Mouse (Mus musculus) CH12.LX (cell line): Measurements from ENCODE around the gene Arf6. TPM values are rescaled to one million over a fixed set of nuclear protein-coding genes. Genes with fewer than 3 reads are reported as not detected.

Experiments used
- DNase-seq: peaks from one replicate; pipeline ENCODE4 v3.0.0-alpha.2; 2013; ENCODE audit errors: extremely low read depth
- H3K27ac ChIP-seq: 2 replicates; pipeline ENCODE4 v1.5.1; 2012; ENCODE audit warnings: low read depth, mild to moderate bottlenecking, control low read depth, moderate library complexity; ENCODE audit not compliant: insufficient read depth
- H3K27me3 ChIP-seq: replicated peaks from 2 replicates; pipeline ENCODE3; 2012; ENCODE audit warnings: inconsistent platforms
- H3K36me3 ChIP-seq, 2 experiments: replicated peaks in 1 of 2; 2 replicates each; pipeline versions ENCODE3 to v1.6.1; 2012; ENCODE audit warnings: inconsistent platforms in 1 of 2, low read length in 1 of 2, mild to moderate bottlenecking in 1 of 2, mixed read lengths in 1 of 2, moderate library complexity in 1 of 2; ENCODE audit not compliant: control insufficient read depth in 1 of 2, insufficient read depth in 1 of 2
- H3K4me1 ChIP-seq, 2 experiments: 2 replicates each; pipeline ENCODE4 v1.6.1; 2012; ENCODE audit warnings: inconsistent platforms in 1 of 2, moderate library complexity in 1 of 2; ENCODE audit not compliant: insufficient read depth in 2 of 2, control insufficient read depth in 1 of 2
- H3K4me2 ChIP-seq: 2 replicates; pipeline ENCODE4 v1.6.1; 2012; ENCODE audit warnings: low read depth, mild to moderate bottlenecking, control low read depth; ENCODE audit not compliant: poor library complexity, insufficient read depth, severe bottlenecking
- H3K4me3 ChIP-seq, 3 experiments: fragments of 150-350 bp in 1 of 3; sonication (generic) in 1 of 3; replicated peaks in 1 of 3; 2 replicates each; pipeline versions ENCODE3 to v1.5.1; 2011 to 2012; ENCODE audit warnings: low read depth in 2 of 3, low read length in 2 of 3, mild to moderate bottlenecking in 2 of 3, moderate library complexity in 2 of 3, control low read depth in 1 of 3, improper control_type of control experiment in 1 of 3, inconsistent platforms in 1 of 3, mixed read lengths in 1 of 3; ENCODE audit not compliant: poor library complexity in 1 of 3
- H3K79me2 ChIP-seq: replicated peaks from 2 replicates; pipeline ENCODE4 v1.6.1; 2012; ENCODE audit warnings: mild to moderate bottlenecking, moderate library complexity; ENCODE audit not compliant: control insufficient read depth, poor library complexity, insufficient read depth, severe bottlenecking; ENCODE audit errors: extremely low read depth
- H3K9ac ChIP-seq: 2 replicates; pipeline ENCODE4 v1.6.1; 2012; ENCODE audit warnings: low read depth, mild to moderate bottlenecking, control low read depth, moderate library complexity; ENCODE audit not compliant: insufficient read depth
- H3K9me3 ChIP-seq: replicated peaks from 2 replicates; pipeline ENCODE3; 2012; ENCODE audit warnings: low read length, inconsistent platforms, mixed read lengths
- BHLHE40 ChIP-seq: IDR thresholded peaks from 2 replicates; pipeline ENCODE4 v1.6.1; 2011; ENCODE audit warnings: mild to moderate bottlenecking, low read depth, low read length, improper control_type of control experiment
- CTCF ChIP-seq, 2 experiments: IDR thresholded peaks in 1 of 2; conservative IDR thresholded peaks in 1 of 2; 2 replicates each; pipeline ENCODE4 v1.5.1; 2011 to 2012; ENCODE audit warnings: low read depth in 2 of 2, low read length in 2 of 2, improper control_type of control experiment in 1 of 2, inconsistent platforms in 1 of 2, mild to moderate bottlenecking in 1 of 2, moderate library complexity in 1 of 2
- E2F4 ChIP-seq: IDR thresholded peaks from 2 replicates; pipeline ENCODE4 v1.6.1; 2011; ENCODE audit warnings: low read depth, low read length, improper control_type of control experiment; ENCODE audit not compliant: insufficient replicate concordance
- ELF1 ChIP-seq: IDR thresholded peaks from 2 replicates; pipeline ENCODE4 v1.6.1; 2014; ENCODE audit warnings: low read depth, mild to moderate bottlenecking, inconsistent platforms, low read length, improper control_type of control experiment
- ETS1 ChIP-seq: conservative IDR thresholded peaks from 2 replicates; pipeline ENCODE4 v1.6.1; 2012; ENCODE audit warnings: low read depth, mild to moderate bottlenecking, inconsistent platforms, low read length, improper control_type of control experiment, moderate library complexity
- GABPA ChIP-seq: IDR thresholded peaks from 2 replicates; pipeline ENCODE4 v1.6.1; 2012; ENCODE audit warnings: low read depth, low read length, improper control_type of control experiment, inconsistent platforms; ENCODE audit not compliant: insufficient replicate concordance
- HCFC1 ChIP-seq: IDR thresholded peaks from 2 replicates; pipeline ENCODE4 v1.6.1; 2012; ENCODE audit warnings: low read depth, mild to moderate bottlenecking, inconsistent platforms, low read length, improper control_type of control experiment
- KAT2A ChIP-seq: IDR thresholded peaks from 2 replicates; pipeline ENCODE4 v1.6.1; 2012; ENCODE audit warnings: low read length, improper control_type of control experiment, inconsistent platforms; ENCODE audit not compliant: insufficient replicate concordance
- MAFK ChIP-seq: IDR thresholded peaks from 2 replicates; pipeline ENCODE4 v1.6.1; 2011; ENCODE audit warnings: low read length, improper control_type of control experiment; ENCODE audit not compliant: insufficient replicate concordance
- MAX ChIP-seq: IDR thresholded peaks from 2 replicates; pipeline ENCODE4 v1.6.1; 2011; ENCODE audit warnings: low read length, improper control_type of control experiment
- MAZ ChIP-seq: IDR thresholded peaks from 2 replicates; pipeline ENCODE4 v1.6.1; 2012; ENCODE audit warnings: low read depth, mild to moderate bottlenecking, inconsistent platforms, low read length, improper control_type of control experiment, moderate library complexity
- MXI1 ChIP-seq: IDR thresholded peaks from 2 replicates; pipeline ENCODE4 v1.6.1; 2011; ENCODE audit warnings: mild to moderate bottlenecking, low read depth, low read length, improper control_type of control experiment
- POLR2AphosphoS2 ChIP-seq: IDR thresholded peaks from 2 replicates; pipeline ENCODE4 v1.6.1; 2011; ENCODE audit warnings: low read depth, low read length, improper control_type of control experiment
- SMC3 ChIP-seq: IDR thresholded peaks from 2 replicates; pipeline ENCODE4 v1.6.1; 2011; ENCODE audit warnings: low read depth, low read length, improper control_type of control experiment
- TBP ChIP-seq: conservative IDR thresholded peaks from 2 replicates; pipeline ENCODE4 v1.6.1; 2011; ENCODE audit warnings: low read depth, low read length, improper control_type of control experiment
- UBTF ChIP-seq: IDR thresholded peaks from 2 replicates; pipeline ENCODE4 v1.6.1; 2012; ENCODE audit warnings: low read depth, mild to moderate bottlenecking, inconsistent platforms, low read length, improper control_type of control experiment, moderate library complexity
- USF2 ChIP-seq: conservative IDR thresholded peaks from 2 replicates; pipeline ENCODE4 v1.6.1; 2011; ENCODE audit warnings: low read depth, low read length, improper control_type of control experiment
- ZC3H11A ChIP-seq: IDR thresholded peaks from 2 replicates; pipeline ENCODE4 v1.6.1; 2012; ENCODE audit warnings: low read depth, mild to moderate bottlenecking, inconsistent platforms, low read length, improper control_type of control experiment
- ZKSCAN1 ChIP-seq: IDR thresholded peaks from 2 replicates; pipeline ENCODE4 v1.6.1; 2012; ENCODE audit warnings: low read depth, inconsistent platforms, low read length, improper control_type of control experiment, borderline replicate concordance
- dilution Hi-C: fragments of 300-500 bp; cut with MboI; formaldehyde crosslinking; loops from 2 replicates; pipeline ENCODE4 v1.14.3; 2020; ENCODE audit warnings: low sequenced_read_pairs; ENCODE audit not compliant: extremely low pct_unique_long_range_greater_than_20kb, extremely low pct_ligation_motif_present
- in situ Hi-C: fragments of 300-500 bp; cut with MboI; formaldehyde crosslinking; loops from 3 replicates; pipeline ENCODE4 v1.14.3; 2019; ENCODE audit warnings: low sequenced_read_pairs, low pct_ligation_motif_present, low pct_unique_long_range_greater_than_20kb, mixed read lengths
- polyA plus RNA-seq: library from polyadenylated mRNA; unstranded; fragments of >175 nt; gene quantifications from 2 replicates; pipeline ENCODE4 v1.2.1, GENCODE M21; 2012; ENCODE audit warnings: low read depth; ENCODE audit not compliant: insufficient read length
- total RNA-seq, 2 experiments: library from RNA; depleted of rRNA; stranded (reverse); fragments of 300-350 nt in 1 of 2; fragments of >200 nt in 1 of 2; gene quantifications; 2 replicates each; pipeline ENCODE4 v1.2.3; 2012 to 2014

Arf6 gene
- total and polyA plus RNA-seq, 3 experiments = 258 to 375 (median 312) TPM

GRCm38 (mm10) chr12:69371854-69372671, at the start of gene Arf6, which contains the start of gene Gm9887 (continued):
- TF ChIP-seq USF2 = no peak

- Histone ChIP-seq H3K9me3 (no peaks in the 10 kb centered on the region), H3K79me2 (peaks cover 22% of the 10 kb centered on the region), H3K4me3 (no peak overlapping the region), H3K27ac (no peak overlapping the region), H3K9ac (no peak overlapping the region), H3K36me3 (peaks cover 40 to 87% of the 10 kb centered on the region in 2 experiments), H3K4me1 (no peaks in the 10 kb centered on the region), H3K27me3 (no peaks in the 10 kb centered on the region), H3K4me2 (no peak overlapping the region)
- in situ Hi-C loops = no loop called here
- dilution Hi-C loops = no loop called here
- DNase-seq = no peak
- TF ChIP-seq GABPA (no peak), ZC3H11A (no peak), KAT2A (no peak), MAX (no peak), ZKSCAN1 (no peak), SMC3 (no peak), BHLHE40 (no peak), CTCF (conservative IDR thresholded peaks at IDR 0.05 in 1 of 2, IDR thresholded peaks at IDR 0.05 in 1 of 2; ENCODE audit: low read depth in 2 of 2, low read length in 2 of 2) (no peak), POLR2AphosphoS2 (no peak)
Observed at GRCm38 (mm10) chr12:69331187-69331586, 40.8 kb upstream of the Arf6 start.

GRCm38 (mm10) chr12:69332147-69332546, 39.8 kb upstream of the Arf6 start:
- Histone ChIP-seq H3K4me3 (no peak overlapping the region), H3K9me3 (no peaks in the 10 kb centered on the region), H3K27me3 (no peaks in the 10 kb centered on the region), H3K27ac (no peak overlapping the region), H3K9ac (no peak overlapping the region), H3K4me2 (no peak overlapping the region), H3K4me1 (no peaks in the 10 kb centered on the region), H3K36me3 (peaks cover 43 to 89% of the 10 kb centered on the region in 2 experiments), H3K79me2 (peaks cover 26% of the 10 kb centered on the region)
- in situ Hi-C loops = no loop called here
- dilution Hi-C loops = no loop called here
- DNase-seq = no peak
- TF ChIP-seq HCFC1 (no peak), MAFK (no peak), ELF1 (no peak), UBTF (no peak), MXI1 (no peak), ETS1 (no peak), TBP (no peak), MAZ (no peak), GABPA (no peak), MAX (no peak), E2F4 (no peak)
